Mouse (Mus musculus) ES-Bruce4 (cell line): ENCODE measurements around the gene Kif26a.

ENCODE experiments used
- CTCF ChIP-seq: IDR thresholded peaks from one replicate; pipeline ENCODE4 v1.8.1; 2011; ENCODE audit warnings: low read depth, low read length
- POLR2A ChIP-seq: IDR thresholded peaks from one replicate; pipeline ENCODE4 v1.8.1; 2011; ENCODE audit warnings: low read length; ENCODE audit not compliant: insufficient read depth

DNA sequence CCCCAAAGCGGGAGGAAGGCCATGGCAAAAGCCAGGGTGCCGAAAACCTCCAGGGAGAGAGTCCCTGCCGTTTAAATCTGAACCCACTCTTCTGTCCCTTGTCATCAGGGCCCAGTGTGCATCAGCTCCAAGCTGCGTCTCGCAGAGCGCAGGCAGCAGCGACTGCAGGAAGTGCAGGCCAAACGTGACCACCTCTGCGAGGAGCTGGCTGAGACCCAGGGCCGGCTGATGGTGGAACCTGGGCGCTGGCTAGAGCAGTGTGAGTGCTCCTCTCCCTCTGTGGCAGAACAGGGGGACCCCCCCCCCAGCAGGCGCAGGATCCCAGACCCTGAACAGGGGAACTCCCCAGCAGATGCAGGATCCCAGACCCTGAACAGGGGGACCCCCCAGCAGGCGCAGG is 33.7 kb downstream of the Kif26a start:
- no peak for TF ChIP-seq CTCF
- no peak for TF ChIP-seq POLR2A
